Mouse (Mus musculus): ENCODE results near the gene Gif. TPM values are rescaled to one million over a fixed set of nuclear protein-coding genes. Genes with fewer than 3 reads are reported as not detected.

The Gif gene
- polyA plus RNA-seq, 1 experiment from 2014 or later: not detected

GRCm38 (mm10) chr19:11785409-11786154 is 38.2 kb downstream of the Gif start:
- Histone ChIP-seq H3K36me3 (ENCODE audit: control insufficient read depth, insufficient read depth, low read length) (no peaks in the 10 kb centered on the region), H3K4me3 (ENCODE audit: low read depth, low read length) (no peak overlapping the region), H3K4me2 (ENCODE audit: low read depth) (no peak overlapping the region), H3K9me3 (ENCODE audit: control insufficient read depth, low read length) (no peaks in the 10 kb centered on the region), H3K27ac (ENCODE audit: low read depth, low read length) (no peak overlapping the region), H3K9ac (ENCODE audit: low read length) (no peak overlapping the region), H3K4me1 (ENCODE audit: control insufficient read depth, insufficient read depth, low read length) (no peaks in the 10 kb centered on the region), H3K27me3 (ENCODE audit: control insufficient read depth, insufficient read depth, low read length) (no peaks in the 10 kb centered on the region)
- WGBS: 89% methylated on average over 14 of the region's 14 CpGs
- DNase-seq (ENCODE audit: low spot score) (no peak), ATAC-seq (ENCODE audit: insufficient read depth, low FRiP score, low TSS enrichment) (no peak)

DNA sequence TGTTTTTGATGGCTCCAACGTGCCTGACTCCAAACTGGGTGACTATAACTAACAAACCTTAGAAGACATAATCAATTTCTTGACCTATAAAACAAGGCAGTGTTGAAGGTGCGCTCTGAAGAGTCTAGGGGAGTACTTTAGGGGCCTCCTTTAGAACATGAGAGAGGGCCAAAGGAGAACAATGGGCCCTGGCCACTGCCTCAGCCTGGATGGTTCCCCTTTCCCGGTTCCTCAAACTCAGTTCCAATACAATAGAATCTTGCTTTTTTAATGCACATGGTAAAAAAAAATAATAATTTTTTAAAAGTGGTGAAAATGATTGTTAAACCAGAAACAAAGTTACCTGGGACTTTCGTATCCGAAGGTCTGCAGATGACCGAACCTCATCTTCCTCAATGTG is 40.5 kb downstream of the Gif start:
- Histone ChIP-seq H3K4me1 (ENCODE audit: control insufficient read depth, insufficient read depth, low read length) (no peaks in the 10 kb centered on the region), H3K9ac (ENCODE audit: low read length) (no peak overlapping the region), H3K36me3 (ENCODE audit: control insufficient read depth, insufficient read depth, low read length) (no peaks in the 10 kb centered on the region), H3K27me3 (ENCODE audit: control insufficient read depth, insufficient read depth, low read length) (no peaks in the 10 kb centered on the region), H3K4me2 (ENCODE audit: low read depth) (no peak overlapping the region), H3K9me3 (ENCODE audit: control insufficient read depth, low read length) (no peaks in the 10 kb centered on the region), H3K27ac (ENCODE audit: low read depth, low read length) (no peak overlapping the region), H3K4me3 (ENCODE audit: low read depth, low read length) (no peak overlapping the region)
- no peak for DNase-seq (ENCODE audit: low spot score)
- WGBS: 89% methylated on average over 6 of the region's 6 CpGs
- ATAC-seq (ENCODE audit: insufficient read depth, low FRiP score, low TSS enrichment): no peak

DNA sequence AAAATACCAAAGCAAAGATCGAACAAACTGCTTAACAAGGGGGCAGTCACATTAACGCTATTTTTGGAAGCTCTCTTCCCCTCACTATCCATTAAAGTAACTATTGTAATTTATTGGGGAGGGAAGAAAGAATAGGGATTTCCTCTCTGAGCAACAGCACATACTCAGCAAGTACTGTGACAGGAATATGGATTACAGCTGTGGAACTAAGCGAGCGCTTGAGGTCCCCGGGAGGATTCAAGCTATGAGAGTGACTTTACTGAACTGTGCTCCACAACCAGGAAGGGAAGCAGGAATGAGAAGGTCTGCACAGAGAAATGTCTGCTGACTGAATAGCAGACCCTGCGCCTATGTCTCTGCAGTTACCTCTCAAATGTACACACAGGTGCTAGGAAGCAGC is 41.5 kb downstream of the Gif start:
- DNase-seq (ENCODE audit: low spot score) (no peak), ATAC-seq (ENCODE audit: insufficient read depth, low FRiP score, low TSS enrichment) (no peak)
- no peak overlapping the region for H3K4me3 ChIP-seq (ENCODE audit: low read depth, low read length)
- H3K27ac ChIP-seq (ENCODE audit: low read depth, low read length): no peak overlapping the region
- no peak overlapping the region for H3K9ac ChIP-seq (ENCODE audit: low read length)
- no peaks in the 10 kb centered on the region for H3K9me3 ChIP-seq (ENCODE audit: control insufficient read depth, low read length)
- no peaks in the 10 kb centered on the region for H3K4me1 ChIP-seq (ENCODE audit: control insufficient read depth, insufficient read depth, low read length)
- 93% methylated on average over 6 of the region's 6 CpGs for WGBS
- no peaks in the 10 kb centered on the region for H3K36me3 ChIP-seq (ENCODE audit: control insufficient read depth, insufficient read depth, low read length)
- H3K27me3 ChIP-seq (ENCODE audit: control insufficient read depth, insufficient read depth, low read length): no peaks in the 10 kb centered on the region
- no peak overlapping the region for H3K4me2 ChIP-seq (ENCODE audit: low read depth)

- Histone ChIP-seq H3K4me2 (ENCODE audit: low read depth) (no peak overlapping the region), H3K4me3 (ENCODE audit: low read depth, low read length) (no peak overlapping the region), H3K9ac (ENCODE audit: low read length) (no peak overlapping the region), H3K9me3 (ENCODE audit: control insufficient read depth, low read length) (no peaks in the 10 kb centered on the region), H3K27ac (ENCODE audit: low read depth, low read length) (no peak overlapping the region), H3K4me1 (ENCODE audit: control insufficient read depth, insufficient read depth, low read length) (no peaks in the 10 kb centered on the region), H3K36me3 (ENCODE audit: control insufficient read depth, insufficient read depth, low read length) (no peaks in the 10 kb centered on the region), H3K27me3 (ENCODE audit: control insufficient read depth, insufficient read depth, low read length) (no peaks in the 10 kb centered on the region)
- WGBS: 69% methylated on average over 5 of the region's 5 CpGs
- ATAC-seq (ENCODE audit: insufficient read depth, low FRiP score, low TSS enrichment) (no peak), DNase-seq (ENCODE audit: low spot score) (no peak)
These were observed 44.5 kb downstream of the Gif start for GRCm38 (mm10) chr19:11791825-11792224.

DNA sequence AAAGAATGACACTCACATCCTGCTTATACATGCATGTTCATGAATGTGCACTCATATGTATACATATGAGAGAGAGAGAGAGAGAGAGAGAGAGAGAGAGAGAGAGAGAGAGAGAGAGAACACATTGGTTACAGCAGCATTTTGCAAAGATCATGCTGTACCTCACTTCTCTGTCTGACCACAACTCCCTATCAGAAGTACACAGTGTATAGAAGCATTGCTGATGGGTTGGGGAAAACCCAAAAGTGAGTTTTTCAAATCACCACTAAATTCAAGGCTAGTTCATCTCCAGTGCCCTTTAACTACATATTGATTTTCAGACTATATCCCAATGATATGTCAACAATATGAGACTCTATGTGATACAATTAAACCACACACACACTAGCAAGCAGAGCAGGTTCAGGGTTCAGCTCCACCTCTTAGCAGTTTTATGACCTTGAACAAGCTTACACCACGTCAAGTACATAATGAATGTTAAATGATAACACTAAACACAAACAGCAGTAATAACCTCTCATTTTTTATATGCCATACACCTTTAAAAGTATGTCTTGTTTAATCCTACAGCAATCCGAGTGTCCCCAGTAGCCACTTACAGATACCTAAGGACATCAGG is 46.5 kb downstream of the Gif start:
- DNase-seq (ENCODE audit: low spot score): no peak
- 80% methylated on average over 2 of the region's 2 CpGs for WGBS
- Histone ChIP-seq H3K36me3 (ENCODE audit: control insufficient read depth, insufficient read depth, low read length) (no peaks in the 10 kb centered on the region), H3K4me3 (ENCODE audit: low read depth, low read length) (no peak overlapping the region), H3K9me3 (ENCODE audit: control insufficient read depth, low read length) (no peaks in the 10 kb centered on the region), H3K9ac (ENCODE audit: low read length) (no peak overlapping the region), H3K4me2 (ENCODE audit: low read depth) (no peak overlapping the region), H3K27ac (ENCODE audit: low read depth, low read length) (no peak overlapping the region), H3K4me1 (ENCODE audit: control insufficient read depth, insufficient read depth, low read length) (no peaks in the 10 kb centered on the region), H3K27me3 (ENCODE audit: control insufficient read depth, insufficient read depth, low read length) (no peaks in the 10 kb centered on the region)
- ATAC-seq (ENCODE audit: insufficient read depth, low FRiP score, low TSS enrichment): no peak

DNA sequence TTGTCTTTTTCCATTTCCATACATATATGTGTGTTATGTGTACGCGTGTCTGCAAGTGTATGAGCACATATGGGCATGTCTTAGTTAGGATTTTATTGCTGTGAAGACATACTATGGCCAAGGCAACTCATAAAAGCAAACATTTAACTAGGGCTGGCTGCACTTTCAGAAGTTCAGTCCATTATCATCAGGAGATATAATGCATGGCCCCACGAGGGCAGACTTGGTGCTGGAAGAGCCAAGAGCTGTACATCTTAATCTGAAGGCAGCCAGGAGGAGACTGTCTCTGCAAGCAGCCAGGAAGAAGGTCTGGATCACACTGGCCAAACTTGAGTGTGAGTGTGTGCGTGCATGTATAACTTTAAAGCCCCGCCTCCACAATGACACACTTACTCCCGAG is 47.1 kb downstream of the Gif start:
- H3K9ac ChIP-seq (ENCODE audit: low read length): no peak overlapping the region
- DNase-seq (ENCODE audit: low spot score): no peak
- WGBS: 89% methylated on average over 6 of the region's 6 CpGs
- no peaks in the 10 kb centered on the region for H3K4me1 ChIP-seq (ENCODE audit: control insufficient read depth, insufficient read depth, low read length)
- ATAC-seq (ENCODE audit: insufficient read depth, low FRiP score, low TSS enrichment): no peak
- H3K36me3 ChIP-seq (ENCODE audit: control insufficient read depth, insufficient read depth, low read length): no peaks in the 10 kb centered on the region
- no peak overlapping the region for H3K27ac ChIP-seq (ENCODE audit: low read depth, low read length)
- no peaks in the 10 kb centered on the region for H3K9me3 ChIP-seq (ENCODE audit: control insufficient read depth, low read length)
- H3K4me3 ChIP-seq (ENCODE audit: low read depth, low read length): no peak overlapping the region
- H3K4me2 ChIP-seq (ENCODE audit: low read depth): no peak overlapping the region
- H3K27me3 ChIP-seq (ENCODE audit: control insufficient read depth, insufficient read depth, low read length): no peaks in the 10 kb centered on the region

DNA sequence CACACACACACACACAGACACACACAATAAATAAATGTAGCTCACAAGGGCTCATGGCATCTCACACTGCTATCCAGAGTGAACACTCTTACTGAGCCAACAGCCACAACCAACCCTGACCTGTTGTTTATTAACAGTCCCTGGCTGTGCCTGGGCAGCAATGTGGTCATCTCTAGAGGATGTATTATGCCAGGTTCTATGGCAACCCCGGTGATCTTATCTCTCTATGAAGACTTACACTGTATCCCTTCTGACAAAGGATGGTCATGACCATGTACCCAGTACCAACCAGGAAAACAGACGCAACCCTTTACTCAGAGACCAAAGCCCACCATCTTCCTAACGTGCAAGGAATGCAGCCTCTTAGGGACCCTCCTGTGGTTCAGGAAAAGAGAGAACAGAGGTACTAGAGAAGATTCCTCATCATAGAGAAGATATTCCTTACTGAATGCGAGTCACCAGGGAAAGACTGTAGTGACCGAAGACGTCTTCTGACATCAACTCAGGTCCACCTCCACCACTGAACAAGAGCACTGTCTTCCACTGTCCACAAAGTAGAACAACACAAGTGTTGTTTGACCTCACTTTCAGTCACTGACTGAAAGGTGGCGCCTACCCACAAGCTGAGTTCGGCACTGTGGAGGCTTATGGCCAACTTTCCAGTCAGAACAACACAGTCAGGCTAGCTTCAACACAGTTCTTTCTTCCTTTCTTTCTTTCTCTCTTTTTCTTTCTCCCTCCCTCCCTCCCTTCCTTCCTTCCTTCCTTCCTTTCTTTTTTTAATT is 53.4 kb downstream of the Gif start:
- DNase-seq (ENCODE audit: low spot score) (no peak), ATAC-seq (ENCODE audit: insufficient read depth, low FRiP score, low TSS enrichment) (no peak)
- Histone ChIP-seq H3K9me3 (ENCODE audit: control insufficient read depth, low read length) (no peaks in the 10 kb centered on the region), H3K4me2 (ENCODE audit: low read depth) (no peak overlapping the region), H3K27ac (ENCODE audit: low read depth, low read length) (no peak overlapping the region), H3K27me3 (ENCODE audit: control insufficient read depth, insufficient read depth, low read length) (no peaks in the 10 kb centered on the region), H3K4me3 (ENCODE audit: low read depth, low read length) (no peak overlapping the region), H3K9ac (ENCODE audit: low read length) (no peak overlapping the region), H3K36me3 (ENCODE audit: control insufficient read depth, insufficient read depth, low read length) (no peaks in the 10 kb centered on the region), H3K4me1 (ENCODE audit: control insufficient read depth, insufficient read depth, low read length) (no peaks in the 10 kb centered on the region)
- WGBS: 85% methylated on average over 8 of the region's 8 CpGs

- 68% methylated on average over 1 of the region's 1 CpGs for WGBS
- H3K4me1 ChIP-seq (ENCODE audit: control insufficient read depth, insufficient read depth, low read length): no peaks in the 10 kb centered on the region
- no peaks in the 10 kb centered on the region for H3K36me3 ChIP-seq (ENCODE audit: control insufficient read depth, insufficient read depth, low read length)
- ATAC-seq (ENCODE audit: insufficient read depth, low FRiP score, low TSS enrichment) (no peak), DNase-seq (ENCODE audit: low spot score) (no peak)
- no peak overlapping the region for H3K27ac ChIP-seq (ENCODE audit: low read depth, low read length)
- H3K9me3 ChIP-seq (ENCODE audit: control insufficient read depth, low read length): no peaks in the 10 kb centered on the region
- no peak overlapping the region for H3K4me2 ChIP-seq (ENCODE audit: low read depth)
- no peaks in the 10 kb centered on the region for H3K27me3 ChIP-seq (ENCODE audit: control insufficient read depth, insufficient read depth, low read length)
- H3K4me3 ChIP-seq (ENCODE audit: low read depth, low read length): no peak overlapping the region
- H3K9ac ChIP-seq (ENCODE audit: low read length): no peak overlapping the region
These were observed 57.1 kb downstream of the Gif start for GRCm38 (mm10) chr19:11804423-11804822.
